Mouse (Mus musculus) limb, embryonic 15.5 days (tissue): Measurements from ENCODE around the gene Ngfr. TPM values are rescaled to one million over a fixed set of nuclear protein-coding genes. Genes with fewer than 3 reads are reported as not detected.

ENCODE experiments used
- ATAC-seq: fragments of 200-750 bp; cut with Nextera tagmentation; 2 replicates; pipeline ENCODE4 v1.8.0; 2017; ENCODE audit warnings: low read depth, moderate TSS enrichment; ENCODE audit not compliant: insufficient number of reproducible peaks, low FRiP score, low TSS enrichment
- H3K27ac ChIP-seq: fragments of 300-500 bp; sonication (generic); 2 replicates; pipeline ENCODE4 v1.5.1; 2015; ENCODE audit warnings: moderate library complexity, mild to moderate bottlenecking, inconsistent platforms
- H3K27me3 ChIP-seq: fragments of 300-500 bp; sonication (generic); 2 replicates; pipeline ENCODE4 v1.6.1; 2015; ENCODE audit warnings: inconsistent platforms
- H3K36me3 ChIP-seq: fragments of 300-500 bp; sonication (generic); 2 replicates; pipeline ENCODE4 v1.6.1; 2015; ENCODE audit warnings: inconsistent platforms
- H3K4me1 ChIP-seq: fragments of 300-500 bp; sonication (generic); 2 replicates; pipeline ENCODE4 v1.6.1; 2015; ENCODE audit warnings: inconsistent platforms
- H3K4me2 ChIP-seq: fragments of 300-500 bp; sonication (generic); 2 replicates; pipeline ENCODE4 v1.6.1; 2015; ENCODE audit warnings: mild to moderate bottlenecking, inconsistent platforms
- H3K4me3 ChIP-seq: fragments of 300-500 bp; sonication (generic); 2 replicates; pipeline ENCODE4 v1.5.1; 2015; ENCODE audit warnings: mild to moderate bottlenecking, inconsistent platforms
- H3K9ac ChIP-seq: fragments of 300-500 bp; sonication (generic); 2 replicates; pipeline ENCODE4 v1.6.1; 2015; ENCODE audit warnings: inconsistent platforms
- H3K9me3 ChIP-seq: fragments of 300-500 bp; sonication (generic); 2 replicates; pipeline ENCODE4 v1.6.1; 2016; ENCODE audit warnings: inconsistent platforms
- WGBS: fragments of 180-500 bp; shearing (Covaris S2); methylation state at CpG from one replicate; pipeline ENCODE4 v1.1.7; 2015; 5-methylcytosine and 5-hydroxymethylcytosine counted together
- polyA plus RNA-seq: library from polyadenylated mRNA; unstranded; fragments of >200 nt; fragmentation: Nextera tagmentation; extraction: Ambion mirVana; gene quantifications from 2 replicates; pipeline ENCODE4 v1.2.1, GENCODE M21; 2015

Gene Ngfr
- polyA plus RNA-seq, 1 experiment from 2014 or later, result 34.0 TPM

GRCm38 (mm10) chr11:95538378-95539104 lies 49.0 kb downstream of the Ngfr start:
- Histone ChIP-seq H3K36me3 (no peaks in the 10 kb centered on the region), H3K4me1 (peaks cover 25% of the 10 kb centered on the region), H3K9me3 (no peaks in the 10 kb centered on the region), H3K27ac (no peak overlapping the region), H3K4me3 (no peak overlapping the region), H3K4me2 (no peak overlapping the region), H3K27me3 (peaks cover 16% of the 10 kb centered on the region), H3K9ac (no peak overlapping the region)
- WGBS, result 71% methylated on average over 15 of the region's 15 CpGs
- peak; percentile 41; the same call in 1 of the 2 replicates for ATAC-seq

- H3K4me2 ChIP-seq, result peak overlapping the region; percentile 46
- H3K27me3 ChIP-seq, result peaks cover 17% of the 10 kb centered on the region
- H3K36me3 ChIP-seq, result no peaks in the 10 kb centered on the region
- WGBS, result 20% methylated on average over 24 of the region's 24 CpGs
- H3K4me3 ChIP-seq, result 0 out of 2 replicates have a peak overlapping the region, but pooled peaks have one; percentile 21
- H3K27ac ChIP-seq, result no peak overlapping the region
- H3K9ac ChIP-seq, result no peak overlapping the region
- ATAC-seq, result peak; percentile 70; the same call in 1 of the 2 replicates
- peaks cover 11% of the 10 kb centered on the region for H3K4me1 ChIP-seq
- H3K9me3 ChIP-seq, result no peaks in the 10 kb centered on the region
These were observed 53.9 kb downstream of the Ngfr start for GRCm38 (mm10) chr11:95533484-95534160.

- Histone ChIP-seq H3K36me3 (no peaks in the 10 kb centered on the region), H3K9me3 (no peaks in the 10 kb centered on the region), H3K27ac (no peak overlapping the region), H3K27me3 (peaks cover 17% of the 10 kb centered on the region), H3K4me2 (no peak overlapping the region), H3K9ac (no peak overlapping the region), H3K4me3 (no peak overlapping the region), H3K4me1 (peaks cover 6% of the 10 kb centered on the region; the same call in 1 of the 2 replicates)
- WGBS, result 71% methylated on average over 13 of the region's 13 CpGs
- ATAC-seq, result no peak
These were observed 55.0 kb downstream of the Ngfr start for GRCm38 (mm10) chr11:95532353-95533072.

GRCm38 (mm10) chr11:95528231-95528630 lies 59.3 kb downstream of the Ngfr start:
- no peak for ATAC-seq
- Histone ChIP-seq H3K4me2 (no peak overlapping the region), H3K36me3 (no peaks in the 10 kb centered on the region), H3K27ac (no peak overlapping the region), H3K9me3 (no peaks in the 10 kb centered on the region), H3K4me1 (0 out of 2 replicates have a peak, but pooled peaks cover 2% of the 10 kb centered on the region), H3K9ac (no peak overlapping the region), H3K4me3 (no peak overlapping the region), H3K27me3 (peaks cover 3% of the 10 kb centered on the region; the same call in 1 of the 2 replicates)
- 80% methylated on average over 3 of the region's 3 CpGs for WGBS

GRCm38 (mm10) chr11:95527307-95527706 lies 60.2 kb downstream of the Ngfr start:
- no peak overlapping the region for H3K27ac ChIP-seq
- H3K9ac ChIP-seq, result no peak overlapping the region
- 0 out of 2 replicates have a peak, but pooled peaks cover 2% of the 10 kb centered on the region for H3K4me1 ChIP-seq
- no peaks in the 10 kb centered on the region for H3K27me3 ChIP-seq
- no peaks in the 10 kb centered on the region for H3K9me3 ChIP-seq
- no peak overlapping the region for H3K4me2 ChIP-seq
- no peak for ATAC-seq
- H3K36me3 ChIP-seq, result no peaks in the 10 kb centered on the region
- WGBS, result 82% methylated on average over 8 of the region's 8 CpGs
- H3K4me3 ChIP-seq, result no peak overlapping the region

GRCm38 (mm10) chr11:95521563-95521962 lies 66.0 kb downstream of the Ngfr start:
- Histone ChIP-seq H3K4me3 (peak overlapping the region; percentile 27), H3K27me3 (peaks cover 3% of the 10 kb centered on the region; the same call in 1 of the 2 replicates), H3K36me3 (no peaks in the 10 kb centered on the region), H3K9me3 (no peaks in the 10 kb centered on the region), H3K27ac (no peak overlapping the region), H3K4me2 (peak overlapping the region; percentile 42), H3K4me1 (peaks cover 26% of the 10 kb centered on the region), H3K9ac (no peak overlapping the region)
- 0% methylated on average over 13 of the region's 13 CpGs for WGBS
- 0 out of 2 replicates have a peak, but pooled peaks have one; percentile 18 for ATAC-seq

GRCm38 (mm10) chr11:95520456-95521072 lies 67.0 kb downstream of the Ngfr start:
- WGBS, result 5% methylated on average over 27 of the region's 27 CpGs
- H3K4me2 ChIP-seq, result peak overlapping the region; percentile 42
- H3K9me3 ChIP-seq, result no peaks in the 10 kb centered on the region
- ATAC-seq, result 0 out of 2 replicates have a peak, but pooled peaks have one; percentile 42
- peaks cover 12% of the 10 kb centered on the region for H3K27me3 ChIP-seq
- peaks cover 34% of the 10 kb centered on the region for H3K4me1 ChIP-seq
- H3K36me3 ChIP-seq, result no peaks in the 10 kb centered on the region
- H3K27ac ChIP-seq, result no peak overlapping the region
- H3K9ac ChIP-seq, result no peak overlapping the region
- H3K4me3 ChIP-seq, result peak overlapping the region; percentile 27

GRCm38 (mm10) chr11:95519996-95520395 lies 67.5 kb downstream of the Ngfr start:
- 62% methylated on average over 3 of the region's 3 CpGs for WGBS
- Histone ChIP-seq H3K4me1 (peaks cover 37% of the 10 kb centered on the region), H3K27ac (no peak overlapping the region), H3K27me3 (peaks cover 18% of the 10 kb centered on the region), H3K4me2 (no peak overlapping the region), H3K4me3 (no peak overlapping the region), H3K36me3 (no peaks in the 10 kb centered on the region), H3K9me3 (no peaks in the 10 kb centered on the region), H3K9ac (no peak overlapping the region)
- ATAC-seq, result no peak

GRCm38 (mm10) chr11:95519299-95519698 lies 68.2 kb downstream of the Ngfr start:
- peaks cover 23% of the 10 kb centered on the region for H3K27me3 ChIP-seq
- no peak overlapping the region for H3K4me3 ChIP-seq
- ATAC-seq, result no peak
- no peak overlapping the region for H3K4me2 ChIP-seq
- H3K9me3 ChIP-seq, result no peaks in the 10 kb centered on the region
- H3K9ac ChIP-seq, result no peak overlapping the region
- no peaks in the 10 kb centered on the region for H3K36me3 ChIP-seq
- H3K4me1 ChIP-seq, result peaks cover 43% of the 10 kb centered on the region
- no peak overlapping the region for H3K27ac ChIP-seq
- WGBS, result 54% methylated on average over 10 of the region's 10 CpGs
